Mouse (Mus musculus): Measurements from ENCODE around the gene Vmn1r67. TPM values are rescaled to one million over a fixed set of nuclear protein-coding genes. Genes with fewer than 3 reads are reported as not detected.
A peak's percentile ranks its signal among the peaks of the same experiment; 100 is the strongest.

The Vmn1r67 gene
- polyA plus RNA-seq (2015; fragmentation: Nextera tagmentation; extraction: Ambion mirVana) = not detected in 2 replicates

GRCm38 (mm10) chr7:10443031-10443430 lies at the start of gene Vmn1r67:
Gene Vmn1r67 (plus strand): TSS chr7:10443331.
- no peak within 1 kb of the TSS for H3K4me2 ChIP-seq (ENCODE audit: low read depth, low read length)
- no peaks in the 10 kb centered on the region for H3K36me3 ChIP-seq (ENCODE audit: control insufficient read depth, insufficient read depth, low read length)
- no peaks in the 10 kb centered on the region for H3K9me3 ChIP-seq (ENCODE audit: control insufficient read depth, low read length)
- no peak within 1 kb of the TSS for H3K27ac ChIP-seq (ENCODE audit: low read length)
- ATAC-seq = no peak
- no peaks in the 10 kb centered on the region for H3K27me3 ChIP-seq (replicated peaks; ENCODE audit: control insufficient read depth, insufficient read depth, low read length)
- H3K4me1 ChIP-seq (ENCODE audit: control insufficient read depth, insufficient read depth, low read length) = no peaks in the 10 kb centered on the region
- no peak within 1 kb of the TSS for H3K9ac ChIP-seq (ENCODE audit: low read depth, low read length)
- no peak within 1 kb of the TSS for H3K4me3 ChIP-seq (ENCODE audit: low read length)

GRCm38 (mm10) chr7:10458166-10458565 lies 15.0 kb downstream of the Vmn1r67 start:
- 68% methylated on average over 3 of the region's 3 CpGs for WGBS
- Histone ChIP-seq H3K9ac (ENCODE audit: low read depth, low read length) (no peak overlapping the region), H3K27ac (ENCODE audit: low read length) (no peak overlapping the region), H3K36me3 (ENCODE audit: control insufficient read depth, insufficient read depth, low read length) (no peaks in the 10 kb centered on the region), H3K27me3 (replicated peaks; ENCODE audit: control insufficient read depth, insufficient read depth, low read length) (no peaks in the 10 kb centered on the region), H3K4me2 (ENCODE audit: low read depth, low read length) (no peak overlapping the region), H3K4me3 (ENCODE audit: low read length) (no peak overlapping the region), H3K9me3 (ENCODE audit: control insufficient read depth, low read length) (no peaks in the 10 kb centered on the region), H3K4me1 (ENCODE audit: control insufficient read depth, insufficient read depth, low read length) (no peaks in the 10 kb centered on the region)
- no peak for ATAC-seq

- Histone ChIP-seq H3K9me3 (ENCODE audit: control insufficient read depth, low read length) (no peaks in the 10 kb centered on the region), H3K27me3 (replicated peaks; ENCODE audit: control insufficient read depth, insufficient read depth, low read length) (no peaks in the 10 kb centered on the region), H3K4me1 (ENCODE audit: control insufficient read depth, insufficient read depth, low read length) (no peaks in the 10 kb centered on the region), H3K4me3 (ENCODE audit: low read length) (no peak overlapping the region), H3K9ac (ENCODE audit: low read depth, low read length) (no peak overlapping the region), H3K36me3 (ENCODE audit: control insufficient read depth, insufficient read depth, low read length) (no peaks in the 10 kb centered on the region), H3K4me2 (ENCODE audit: low read depth, low read length) (no peak overlapping the region), H3K27ac (ENCODE audit: low read length) (no peak overlapping the region)
- no peak for ATAC-seq
These were observed 36.7 kb downstream of the Vmn1r67 start for GRCm38 (mm10) chr7:10479813-10480212.

GRCm38 (mm10) chr7:10480588-10481233 lies 37.6 kb downstream of the Vmn1r67 start:
- Histone ChIP-seq H3K4me3 (ENCODE audit: low read length) (peak overlapping the region; percentile 14; the same call in 1 of the 2 replicates), H3K4me1 (ENCODE audit: control insufficient read depth, insufficient read depth, low read length) (no peaks in the 10 kb centered on the region), H3K9me3 (ENCODE audit: control insufficient read depth, low read length) (no peaks in the 10 kb centered on the region), H3K36me3 (ENCODE audit: control insufficient read depth, insufficient read depth, low read length) (no peaks in the 10 kb centered on the region), H3K9ac (ENCODE audit: low read depth, low read length) (no peak overlapping the region), H3K4me2 (ENCODE audit: low read depth, low read length) (no peak overlapping the region), H3K27ac (ENCODE audit: low read length) (no peak overlapping the region), H3K27me3 (replicated peaks; ENCODE audit: control insufficient read depth, insufficient read depth, low read length) (no peaks in the 10 kb centered on the region)
- no peak for ATAC-seq
- 57% methylated on average over 18 of the region's 18 CpGs for WGBS

- Histone ChIP-seq H3K9ac (ENCODE audit: low read depth, low read length) (peak within 1 kb of the TSS; percentile 66), H3K4me1 (ENCODE audit: control insufficient read depth, insufficient read depth, low read length) (peaks cover 6% of the 10 kb centered on the region), H3K36me3 (ENCODE audit: control insufficient read depth, insufficient read depth, low read length) (0 out of 2 replicates have a peak, but pooled peaks cover 3% of the 10 kb centered on the region), H3K9me3 (ENCODE audit: control insufficient read depth, low read length) (no peaks in the 10 kb centered on the region), H3K4me3 (ENCODE audit: low read length) (peak within 1 kb of the TSS; percentile 66), H3K4me2 (ENCODE audit: low read depth, low read length) (peak within 1 kb of the TSS; percentile 58), H3K27me3 (replicated peaks; ENCODE audit: control insufficient read depth, insufficient read depth, low read length) (no peaks in the 10 kb centered on the region), H3K27ac (ENCODE audit: low read length) (no peak within 1 kb of the TSS)
- peak; percentile 100 for ATAC-seq
- WGBS = 1% methylated on average over 33 of the region's 33 CpGs
These were observed 51.8 kb downstream of the Vmn1r67 start, which contains the start of gene Zik1 for GRCm38 (mm10) chr7:10494786-10495521. Gene Zik1 (minus strand): TSS chr7:10495394.

GRCm38 (mm10) chr7:10495578-10495977 lies 52.4 kb downstream of the Vmn1r67 start:
- peak; percentile 36; the same call in 1 of the 2 replicates for ATAC-seq
- Histone ChIP-seq H3K27ac (ENCODE audit: low read length) (no peak overlapping the region), H3K4me3 (ENCODE audit: low read length) (peak overlapping the region; percentile 66), H3K9ac (ENCODE audit: low read depth, low read length) (no peak overlapping the region), H3K4me2 (ENCODE audit: low read depth, low read length) (no peak overlapping the region), H3K9me3 (ENCODE audit: control insufficient read depth, low read length) (no peaks in the 10 kb centered on the region), H3K27me3 (replicated peaks; ENCODE audit: control insufficient read depth, insufficient read depth, low read length) (no peaks in the 10 kb centered on the region), H3K36me3 (ENCODE audit: control insufficient read depth, insufficient read depth, low read length) (0 out of 2 replicates have a peak, but pooled peaks cover 3% of the 10 kb centered on the region), H3K4me1 (ENCODE audit: control insufficient read depth, insufficient read depth, low read length) (peaks cover 6% of the 10 kb centered on the region)
- WGBS = 33% methylated on average over 6 of the region's 6 CpGs

Other genes starting within 250 kb of the Vmn1r67 start
- gene Vmn1r66, start 165.3 kb upstream of the Vmn1r67 start, polyA plus RNA-seq (2015; fragmentation: Nextera tagmentation; extraction: Ambion mirVana) = not detected in 2 replicates
- gene Zik1, start 52.1 kb downstream of the Vmn1r67 start, polyA plus RNA-seq (2015; fragmentation: Nextera tagmentation; extraction: Ambion mirVana) = 4.9 and 5.4 TPM in 2 replicates
- not detected in 2 replicates for gene Vmn1r68, start 115.2 kb downstream of the Vmn1r67 start, polyA plus RNA-seq (2015; fragmentation: Nextera tagmentation; extraction: Ambion mirVana)
- not detected in 2 replicates for gene Vmn1r69, start 170.3 kb downstream of the Vmn1r67 start, polyA plus RNA-seq (2015; fragmentation: Nextera tagmentation; extraction: Ambion mirVana)
- not detected in 2 replicates for gene Vmn1r70, start 188.2 kb downstream of the Vmn1r67 start, polyA plus RNA-seq (2015; fragmentation: Nextera tagmentation; extraction: Ambion mirVana)
- gene Nlrp4b, start 244.5 kb downstream of the Vmn1r67 start, polyA plus RNA-seq (2015; fragmentation: Nextera tagmentation; extraction: Ambion mirVana) = not detected in 2 replicates

Measured in intestine, embryonic 16.5 days (tissue).